Mouse (Mus musculus) left cerebral cortex, postnatal 36 days (tissue): ENCODE measurements around the gene Zfp820. TPM values are rescaled to one million over a fixed set of nuclear protein-coding genes. Genes with fewer than 3 reads are reported as not detected.
"Not testable (repeated sequence)": the region's sequence is repeated elsewhere in the genome, so short reads cannot be mapped to it uniquely, and the experiment has no call there.

Experiments used
- DNase-seq, 2 experiments: peaks; one replicate each; pipeline ENCODE4 v3.0.0; 2021 to 2022; ENCODE audit warnings: low spot score in 2 of 2, mixed read lengths in 1 of 2
- intact Hi-C: fragments of 180-260 bp; cut with DNase I; formaldehyde crosslinking; loops from one replicate; pipeline ENCODE4 v1.15.1; 2025
- total RNA-seq, 2 experiments: library from RNA; stranded (reverse); gene quantifications; 2 replicates each; pipeline ENCODE4 v1.2.3; 2021

Zfp820 gene
- under 1 TPM; 0.72 to 1.00 TPM for total RNA-seq

- peak; percentile 17 to 18 for DNase-seq
- intact Hi-C loops = no loop called here
Observed at GRCm38 (mm10) chr17:21845545-21846321, at the start of gene Zfp820. Zfp820 (minus strand) TSS chr17:21845772.

GRCm38 (mm10) chr17:21871256-21871655, 25.7 kb upstream of the Zfp820 start:
- intact Hi-C loops = no loop called here
- DNase-seq = no peak

- DNase-seq, intact Hi-C loops: not testable (repeated sequence)
Observed at GRCm38 (mm10) chr17:21846322-21846582, 680 bp upstream of the Zfp820 start.

- intact Hi-C loops = no loop called here
Observed at GRCm38 (mm10) chr17:21838510-21838909, 7.1 kb downstream of the Zfp820 start.

GRCm38 (mm10) chr17:21801373-21801772, 44.2 kb downstream of the Zfp820 start:
- DNase-seq, intact Hi-C loops: not testable (repeated sequence)

More at GRCm38 (mm10) chr17:21838510-21838909, 7.1 kb downstream of the Zfp820 start:
- DNase-seq = no peak

- intact Hi-C loops = no loop called here
Observed at GRCm38 (mm10) chr17:21792256-21792655, 53.3 kb downstream of the Zfp820 start.

GRCm38 (mm10) chr17:21770336-21770735, 75.2 kb downstream of the Zfp820 start:
- DNase-seq = no peak
- intact Hi-C loops = no loop called here

More at GRCm38 (mm10) chr17:21792256-21792655, 53.3 kb downstream of the Zfp820 start:
- no peak for DNase-seq

Other genes with a start within 250 kb of the Zfp820 start
- gene Zfp983, start 195.1 kb downstream of the Zfp820 start, total RNA-seq = 10 to 100 TPM; 10.6 to 12.1 TPM
- gene Gm10226, start 153.9 kb downstream of the Zfp820 start, total RNA-seq = 1 to 10 TPM; 6.5 to 9.0 TPM
- gene Zfp760, start 138.0 kb downstream of the Zfp820 start, total RNA-seq = 1 to 10 TPM; 6.8 to 9.5 TPM
- 1 to 10 TPM; 3.4 to 3.5 TPM for gene Zfp229, start 115.0 kb downstream of the Zfp820 start, total RNA-seq
- 1 to 10 TPM; 4.9 to 5.4 TPM for gene Zfp995, start 64.2 kb upstream of the Zfp820 start, total RNA-seq
- gene Zfp942, start 116.7 kb upstream of the Zfp820 start, total RNA-seq = 10 to 100 TPM; 12.0 to 16.5 TPM
- 10 to 100 TPM; 17.5 to 18.3 TPM for gene Zfp943, start 116.8 kb upstream of the Zfp820 start, total RNA-seq